Mouse (Mus musculus): ENCODE measurements around the gene Dnpep. TPM values are rescaled to one million over a fixed set of nuclear protein-coding genes. Genes with fewer than 3 reads are reported as not detected.

Dnpep gene
- total and polyA plus RNA-seq, 3 experiments = 70.3 to 136 (median 84.6) TPM

DNA sequence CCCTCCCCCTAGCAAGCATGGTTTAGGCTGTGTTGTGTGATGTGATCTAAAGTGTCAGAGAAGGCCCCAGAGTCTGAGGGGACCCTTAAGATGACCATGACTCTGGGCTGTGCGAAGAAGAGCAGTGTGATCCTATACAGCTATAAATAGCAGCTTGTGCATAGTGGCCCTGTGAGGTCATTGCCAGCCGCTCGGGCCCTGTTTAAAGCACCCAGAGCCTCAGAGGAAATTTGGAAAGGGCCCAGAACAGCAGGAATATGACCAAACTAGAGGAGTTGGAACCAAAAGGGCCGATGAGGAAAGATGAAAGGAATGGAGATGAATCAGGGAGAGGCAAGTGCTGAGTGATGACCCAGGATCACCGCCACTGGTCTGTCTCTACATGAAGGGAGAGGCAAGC, 29.5 kb upstream of the Dnpep start:
- no peaks in the 10 kb centered on the region; the same call in 1 of the 2 replicates for H3K4me1 ChIP-seq (ENCODE audit: control insufficient read depth, insufficient read depth, low read length)
- intact Hi-C loops (cut with DNase I) = loop anchor here (10.0 kb wide), 1 partner anchor 48 kb away; no protein-coding TSS in a partner anchor

DNA sequence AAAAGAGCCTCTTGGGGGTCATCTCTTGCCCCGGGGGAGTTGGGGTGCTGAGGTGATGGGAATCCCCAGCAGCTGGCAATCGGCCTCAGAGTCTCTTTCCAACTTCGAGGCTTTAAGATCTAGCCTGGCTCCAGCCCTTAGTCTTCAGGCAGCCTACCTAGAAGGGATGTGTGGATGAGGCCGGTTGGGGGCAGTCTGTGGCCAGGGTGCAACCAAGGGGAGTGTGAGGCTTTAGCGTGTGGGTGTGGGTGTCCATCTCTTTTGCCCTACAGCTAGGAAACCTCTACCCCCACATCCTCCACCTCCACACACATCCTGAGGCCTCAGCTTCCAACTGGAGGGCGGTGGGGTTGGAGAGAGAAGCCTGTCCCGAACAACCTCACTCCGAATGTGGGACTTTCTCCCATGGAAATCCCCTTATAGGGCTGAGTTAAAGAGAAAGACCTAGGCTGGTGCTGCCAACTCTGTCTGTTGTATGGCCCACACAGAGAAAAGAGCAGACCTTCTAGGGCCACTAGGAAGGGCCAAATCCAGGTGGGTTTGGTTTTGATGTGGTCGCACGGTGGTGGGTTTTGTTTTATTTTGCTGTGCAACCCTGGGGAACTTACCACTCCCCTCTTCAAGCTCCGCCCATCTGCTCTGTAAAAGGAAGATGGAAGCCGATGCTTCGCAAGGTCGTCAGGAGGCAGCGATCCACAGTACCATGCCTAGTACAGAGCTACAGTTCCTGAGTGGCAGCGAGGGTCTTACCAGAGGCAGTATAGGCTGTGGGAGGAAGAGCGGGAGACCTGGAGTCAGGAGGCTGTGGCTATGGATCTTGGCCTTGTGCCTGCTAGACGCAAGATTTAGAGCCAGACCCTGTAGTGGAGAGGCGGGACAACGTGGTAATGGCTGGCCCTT, 27.5 kb upstream of the Dnpep start:
- TF ChIP-seq CTCF (IDR thresholded peaks at IDR 0.05) = peak; percentile 46
- TF ChIP-seq EP300 (IDR thresholded peaks at IDR 0.05; ENCODE audit: insufficient read depth, low read depth, low read length) = no peak
- no peaks in the 10 kb centered on the region for H3K79me2 ChIP-seq (replicated peaks; ENCODE audit: control insufficient read depth, insufficient read depth, low read length)
- no peaks in the 10 kb centered on the region for H3K36me3 ChIP-seq (ENCODE audit: control insufficient read depth, insufficient read depth, low read length)
- WGBS = 46% methylated on average over 20 of the region's 20 CpGs
- DNase-seq = peak in 1 of 2 experiments; percentile 34
- H3K27me3 ChIP-seq (ENCODE audit: control insufficient read depth, insufficient read depth, low read length) = no peaks in the 10 kb centered on the region
- H3K4me1 ChIP-seq (ENCODE audit: control insufficient read depth, insufficient read depth, low read length) = no peaks in the 10 kb centered on the region; the same call in 1 of the 2 replicates
- H3K27ac ChIP-seq = peak overlapping the region; percentile 41; the same call in 1 of the 2 replicates
- H3K9ac ChIP-seq (ENCODE audit: low read depth, low read length) = no peak overlapping the region
- intact Hi-C loops (cut with DNase I) = loop anchor here (2.0 to 10.0 kb wide), 2 partner anchors 14 to 50 kb away; no protein-coding TSS in a partner anchor
- H3K4me3 ChIP-seq = no peak overlapping the region

More for the DNA sequence above, 29.5 kb upstream of the Dnpep start:
- Histone ChIP-seq H3K79me2 (replicated peaks; ENCODE audit: control insufficient read depth, insufficient read depth, low read length) (no peaks in the 10 kb centered on the region), H3K4me3 (no peak overlapping the region), H3K27me3 (ENCODE audit: control insufficient read depth, insufficient read depth, low read length) (no peaks in the 10 kb centered on the region), H3K9ac (ENCODE audit: low read depth, low read length) (no peak overlapping the region), H3K27ac (peak overlapping the region; percentile 64), H3K36me3 (ENCODE audit: control insufficient read depth, insufficient read depth, low read length) (no peaks in the 10 kb centered on the region)
- no peak for TF ChIP-seq POLR2A (IDR thresholded peaks at IDR 0.05; ENCODE audit: insufficient read depth, low read depth, low read length)
- no peak for TF ChIP-seq CTCF (IDR thresholded peaks at IDR 0.05)
- no peak for TF ChIP-seq EP300 (IDR thresholded peaks at IDR 0.05; ENCODE audit: insufficient read depth, low read depth, low read length)
- peak in 1 of 2 experiments; percentile 58 for DNase-seq
- WGBS = 43% methylated on average over 5 of the region's 5 CpGs

GRCm38 (mm10) chr1:75344291-75345035, 26.7 kb upstream of the Dnpep start:
- intact Hi-C loops (cut with DNase I) = loop anchor here (2.0 to 10.0 kb wide), 3 partner anchors 14 to 253 kb away; no protein-coding TSS in a partner anchor
- Histone ChIP-seq H3K27ac (peak overlapping the region; percentile 41), H3K27me3 (ENCODE audit: control insufficient read depth, insufficient read depth, low read length) (no peaks in the 10 kb centered on the region), H3K36me3 (ENCODE audit: control insufficient read depth, insufficient read depth, low read length) (no peaks in the 10 kb centered on the region), H3K4me3 (no peak overlapping the region), H3K79me2 (replicated peaks; ENCODE audit: control insufficient read depth, insufficient read depth, low read length) (no peaks in the 10 kb centered on the region), H3K4me1 (ENCODE audit: control insufficient read depth, insufficient read depth, low read length) (no peaks in the 10 kb centered on the region; the same call in 1 of the 2 replicates), H3K9ac (ENCODE audit: low read depth, low read length) (no peak overlapping the region)
- DNase-seq = peak in 1 of 2 experiments; percentile 27
- WGBS = 12% methylated on average over 15 of the region's 15 CpGs
- TF ChIP-seq CTCF (IDR thresholded peaks at IDR 0.05) = no peak
- TF ChIP-seq EP300 (IDR thresholded peaks at IDR 0.05; ENCODE audit: insufficient read depth, low read depth, low read length) = no peak
- TF ChIP-seq POLR2A (IDR thresholded peaks at IDR 0.05; ENCODE audit: insufficient read depth, low read depth, low read length) = no peak

- H3K27me3 ChIP-seq (ENCODE audit: control insufficient read depth, insufficient read depth, low read length) = no peaks in the 10 kb centered on the region
- intact Hi-C loops (cut with DNase I) = loop anchor here (1.0 to 10.0 kb wide), 3 partner anchors 52 to 254 kb away; no protein-coding TSS in a partner anchor
- WGBS = under 1% methylated on average over 8 of the region's 8 CpGs
- no peak overlapping the region for H3K9ac ChIP-seq (ENCODE audit: low read depth, low read length)
- TF ChIP-seq CTCF (IDR thresholded peaks at IDR 0.05) (no peak; the same call in 1 of the 2 replicates), EP300 (IDR thresholded peaks at IDR 0.05; ENCODE audit: insufficient read depth, low read depth, low read length) (peak; percentile 85; the same call in 1 of the 2 replicates)
- H3K27ac ChIP-seq = no peak overlapping the region
- no peaks in the 10 kb centered on the region; the same call in 1 of the 2 replicates for H3K4me1 ChIP-seq (ENCODE audit: control insufficient read depth, insufficient read depth, low read length)
- peak; percentile 55 to 58 for DNase-seq
- H3K79me2 ChIP-seq (replicated peaks; ENCODE audit: control insufficient read depth, insufficient read depth, low read length) = no peaks in the 10 kb centered on the region
- H3K4me3 ChIP-seq = no peak overlapping the region
- no peaks in the 10 kb centered on the region for H3K36me3 ChIP-seq (ENCODE audit: control insufficient read depth, insufficient read depth, low read length)
These were observed 25.2 kb upstream of the Dnpep start for GRCm38 (mm10) chr1:75342874-75343416.

DNA sequence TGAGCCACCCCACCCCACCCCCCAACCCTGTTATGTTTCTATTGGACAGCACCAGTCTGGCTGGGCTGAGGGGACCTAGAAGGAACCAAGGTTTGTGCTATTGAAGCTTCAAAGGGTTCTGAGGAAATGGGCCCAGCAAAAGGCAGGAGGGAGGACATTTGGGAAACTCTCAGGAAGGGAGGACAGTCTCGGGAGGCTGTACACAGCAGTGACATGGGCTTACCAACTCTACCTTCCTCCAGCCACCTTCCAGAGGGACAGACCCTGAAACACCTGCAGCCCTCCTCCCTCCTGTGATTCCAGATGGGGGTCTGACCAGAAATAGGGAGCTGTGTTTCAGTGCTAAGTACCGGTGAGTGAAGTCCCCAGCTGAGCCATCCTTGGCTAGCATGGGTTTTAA, 22.7 kb upstream of the Dnpep start:
- no peak overlapping the region for H3K4me3 ChIP-seq
- WGBS = 57% methylated on average over 2 of the region's 2 CpGs

More for the DNA sequence above, 22.7 kb upstream of the Dnpep start:
- Histone ChIP-seq H3K9ac (ENCODE audit: low read depth, low read length) (no peak overlapping the region), H3K36me3 (ENCODE audit: control insufficient read depth, insufficient read depth, low read length) (no peaks in the 10 kb centered on the region), H3K4me1 (ENCODE audit: control insufficient read depth, insufficient read depth, low read length) (no peaks in the 10 kb centered on the region; the same call in 1 of the 2 replicates), H3K27ac (no peak overlapping the region), H3K79me2 (replicated peaks; ENCODE audit: control insufficient read depth, insufficient read depth, low read length) (no peaks in the 10 kb centered on the region), H3K27me3 (ENCODE audit: control insufficient read depth, insufficient read depth, low read length) (no peaks in the 10 kb centered on the region)
- DNase-seq = no peak
- TF ChIP-seq POLR2A (IDR thresholded peaks at IDR 0.05; ENCODE audit: insufficient read depth, low read depth, low read length) (no peak), CTCF (IDR thresholded peaks at IDR 0.05) (no peak), EP300 (IDR thresholded peaks at IDR 0.05; ENCODE audit: insufficient read depth, low read depth, low read length) (no peak)
- intact Hi-C loops (cut with DNase I) = loop anchor here (5.0 to 10.0 kb wide), 2 partner anchors 54 to 257 kb away; no protein-coding TSS in a partner anchor
